20 mouse cellular contexts compared by ENCODE assay signal in genomic region chr2:51065821-51066220, GRCm38 (mm10).
A peak's percentile ranks its signal among the peaks of the same experiment; 100 is the strongest.
DNase-seq lines count a peak whose midpoint lies in the region; ATAC-seq lines count a peak whose summit lies in the region.
"Had no signal": no experiment of that assay in that cellular context is flagged by ENCODE, and none has a peak within 500 bp of the region (broad histone marks: within the 10 kb centered on the region; RNA-seq: fewer than 3 reads in every experiment).

No protein-coding gene starts in this region.

- peaks cover 30% of the 10 kb centered on the region for H3K4me1 ChIP-seq in forebrain, embryonic 10.5 days
- peaks cover 2% of the 10 kb centered on the region; the same call in 1 of the 2 replicates for H3K4me1 ChIP-seq in hindbrain, embryonic 11.5 days (replicated peaks; ENCODE audit: control insufficient read depth, insufficient read depth, low read length)
- peaks cover 25% of the 10 kb centered on the region for H3K4me1 ChIP-seq in midbrain, embryonic 13.5 days (replicated peaks)
- H3K4me1 ChIP-seq in kidney, embryonic 16.5 days (ENCODE audit: insufficient read depth, low read length) = 0 out of 2 replicates have a peak, but pooled peaks cover 4% of the 10 kb centered on the region

- no peak overlapping the region for H3K9ac ChIP-seq in hindbrain, embryonic 11.5 days (ENCODE audit: low read depth, low read length)
- H3K9ac ChIP-seq in midbrain, embryonic 13.5 days (replicated peaks) = no peak overlapping the region
- H3K9ac ChIP-seq in kidney, embryonic 16.5 days (replicated peaks; ENCODE audit: low read length) = no peak overlapping the region
- H3K9ac ChIP-seq: limb, embryonic 13.5 days; liver, embryonic 14.5 days had no signal

- H3K36me3 ChIP-seq in forebrain, embryonic 10.5 days (replicated peaks) = no peaks in the 10 kb centered on the region
- H3K36me3 ChIP-seq in hindbrain, embryonic 11.5 days (ENCODE audit: control insufficient read depth, insufficient read depth, low read length) = no peaks in the 10 kb centered on the region
- H3K36me3 ChIP-seq in midbrain, embryonic 13.5 days = no peaks in the 10 kb centered on the region
- no peaks in the 10 kb centered on the region for H3K36me3 ChIP-seq in kidney, embryonic 16.5 days (ENCODE audit: insufficient read depth, low read length)
- H3K36me3 ChIP-seq: G1E; heart, embryonic 10.5 days; limb, embryonic 13.5 days had no signal

- H3K27ac ChIP-seq in forebrain, embryonic 10.5 days = peak overlapping the region; percentile 84
- H3K27ac ChIP-seq in hindbrain, embryonic 11.5 days (ENCODE audit: low read depth, low read length) = peak overlapping the region; percentile 72
- H3K27ac ChIP-seq in midbrain, embryonic 13.5 days = peak overlapping the region; percentile 90
- no peak overlapping the region for H3K27ac ChIP-seq in kidney, embryonic 16.5 days (ENCODE audit: low read length)
- H3K27ac ChIP-seq: limb, embryonic 13.5 days; liver, embryonic 14.5 days had no signal

- no peaks in the 10 kb centered on the region; the same call in 1 of the 2 replicates for H3K9me3 ChIP-seq in forebrain, embryonic 10.5 days
- H3K9me3 ChIP-seq in hindbrain, embryonic 11.5 days (ENCODE audit: control insufficient read depth, low read length) = no peaks in the 10 kb centered on the region
- H3K9me3 ChIP-seq in midbrain, embryonic 13.5 days = no peaks in the 10 kb centered on the region
- H3K9me3 ChIP-seq in kidney, embryonic 16.5 days (ENCODE audit: low read length) = no peaks in the 10 kb centered on the region
- H3K9me3 ChIP-seq: heart, embryonic 10.5 days had no signal

- ATAC-seq in hindbrain, embryonic 11.5 days (ENCODE audit: low FRiP score) = peak; percentile 48; the same call in 1 of the 2 replicates
- no peak for ATAC-seq in midbrain, embryonic 13.5 days
- ATAC-seq in kidney, embryonic 16.5 days (ENCODE audit: low FRiP score, low TSS enrichment) = no peak
- no peak for ATAC-seq in inflammation-experienced regulatory T-cells, adult 6 months
- ATAC-seq: CD4-positive, CD25-positive, alpha-beta regulatory T cell, adult 4 months; intestine, embryonic 16.5 days had no signal

- DNase-seq in embryo, embryonic 10.5 days (ENCODE audit: low spot score) = peak; percentile 27
- DNase-seq in embryo, embryonic 10 days (ENCODE audit: low spot score) = no peak
- no peak for DNase-seq in forebrain, embryonic 10.5 days (ENCODE audit: extremely low spot score, low spot score)
- no peak for DNase-seq in hindbrain, embryonic 11.5 days (ENCODE audit: low spot score)
- DNase-seq in cerebellum, adult 11-12 months = no peak
- DNase-seq: gastrocnemius, postnatal 36 days; heart, postnatal 10 days; kidney, postnatal 14 days; lung, postnatal 10 days; thymus, postnatal 25 days had no signal

- no peak overlapping the region for H3K4me2 ChIP-seq in hindbrain, embryonic 11.5 days (replicated peaks; ENCODE audit: low read depth, low read length)
- H3K4me2 ChIP-seq in midbrain, embryonic 13.5 days (replicated peaks) = no peak overlapping the region
- no peak overlapping the region for H3K4me2 ChIP-seq in kidney, embryonic 16.5 days (replicated peaks; ENCODE audit: low read depth, low read length)
- H3K4me2 ChIP-seq: limb, embryonic 13.5 days had no signal

- no peaks in the 10 kb centered on the region for H3K27me3 ChIP-seq in forebrain, embryonic 10.5 days (ENCODE audit: poor library complexity, severe bottlenecking)
- H3K27me3 ChIP-seq in hindbrain, embryonic 11.5 days (ENCODE audit: control insufficient read depth, insufficient read depth, low read length) = no peaks in the 10 kb centered on the region
- no peaks in the 10 kb centered on the region for H3K27me3 ChIP-seq in midbrain, embryonic 13.5 days
- H3K27me3 ChIP-seq in kidney, embryonic 16.5 days (ENCODE audit: insufficient read depth, low read length) = no peaks in the 10 kb centered on the region
- H3K27me3 ChIP-seq: limb, embryonic 13.5 days had no signal

- 70% methylated on average over 6 of the region's 6 CpGs for WGBS in forebrain, embryonic 10.5 days
- 47% methylated on average over 6 of the region's 6 CpGs for WGBS in hindbrain, embryonic 11.5 days
- 23% methylated on average over 6 of the region's 6 CpGs for WGBS in midbrain, embryonic 13.5 days
- WGBS in kidney, embryonic 16.5 days = 69% methylated on average over 6 of the region's 6 CpGs

- no peak overlapping the region for H3K4me3 ChIP-seq in forebrain, embryonic 10.5 days
- no peak overlapping the region for H3K4me3 ChIP-seq in hindbrain, embryonic 11.5 days (ENCODE audit: low read depth, low read length)
- no peak overlapping the region for H3K4me3 ChIP-seq in midbrain, embryonic 13.5 days (replicated peaks)
- H3K4me3 ChIP-seq in kidney, embryonic 16.5 days (ENCODE audit: low read length) = no peak overlapping the region
- H3K4me3 ChIP-seq: heart, embryonic 10.5 days; limb, embryonic 13.5 days; myocyte had no signal
